Mouse (Mus musculus) MEL (cell line): ENCODE results near the gene Ppp1r14b. TPM values are rescaled to one million over a fixed set of nuclear protein-coding genes. Genes with fewer than 3 reads are reported as not detected.
"Not testable (repeated sequence)": the region's sequence is repeated elsewhere in the genome, so short reads cannot be mapped to it uniquely, and the experiment has no call there.

Experiments
- DNase-seq: peaks from one replicate; pipeline ENCODE4 v3.0.0; 2011; ENCODE audit warnings: low read depth, low spot score
- H3K27ac ChIP-seq: 2 replicates; pipeline ENCODE4 v1.5.1; 2012; ENCODE audit warnings: low read depth, mild to moderate bottlenecking, control low read depth, low read length, moderate library complexity; ENCODE audit not compliant: control insufficient read depth
- H3K27me3 ChIP-seq, 2 experiments: fragments of 150-350 bp in 1 of 2; sonication (generic) in 1 of 2; 2 replicates each; pipeline ENCODE4 v1.6.1; 2012; ENCODE audit warnings: low read length in 2 of 2, mild to moderate bottlenecking in 2 of 2, improper control_type of control experiment in 1 of 2, moderate library complexity in 1 of 2; ENCODE audit not compliant: insufficient read depth in 2 of 2, control insufficient read depth in 1 of 2
- H3K36me3 ChIP-seq, 2 experiments: 2 replicates each; pipeline ENCODE4 v1.6.1; 2012 to 2014; ENCODE audit warnings: low read length in 2 of 2, improper control_type of control experiment in 1 of 2, inconsistent platforms in 1 of 2, mild to moderate bottlenecking in 1 of 2; ENCODE audit not compliant: insufficient read depth in 2 of 2, control insufficient read depth in 1 of 2
- H3K4me1 ChIP-seq, 2 experiments: fragments of 150-350 bp in 1 of 2; sonication (generic) in 1 of 2; 2 replicates each; pipeline ENCODE4 v1.6.1; 2012; ENCODE audit warnings: low read length in 2 of 2, improper control_type of control experiment in 1 of 2, mild to moderate bottlenecking in 1 of 2; ENCODE audit not compliant: insufficient read depth in 2 of 2, control insufficient read depth in 1 of 2
- H3K4me3 ChIP-seq, 2 experiments: fragments of 150-350 bp in 1 of 2; sonication (generic) in 1 of 2; 2 replicates each; pipeline ENCODE4 v1.5.1; 2012; ENCODE audit warnings: low read depth in 2 of 2, low read length in 2 of 2, mild to moderate bottlenecking in 2 of 2, moderate library complexity in 2 of 2, control low read depth in 1 of 2, improper control_type of control experiment in 1 of 2; ENCODE audit not compliant: control insufficient read depth in 1 of 2, insufficient read depth in 1 of 2
- H3K79me2 ChIP-seq: 2 replicates; pipeline ENCODE4 v1.6.1; 2012; ENCODE audit warnings: mild to moderate bottlenecking, low read length, moderate library complexity; ENCODE audit not compliant: control insufficient read depth, poor library complexity, insufficient read depth
- H3K9ac ChIP-seq: 2 replicates; pipeline ENCODE4 v1.6.1; 2012; ENCODE audit warnings: low read depth, mild to moderate bottlenecking, control low read depth, low read length, moderate library complexity; ENCODE audit not compliant: control insufficient read depth, poor library complexity, severe bottlenecking
- H3K9me3 ChIP-seq: fragments of 150-350 bp; sonication (generic); replicated peaks from 2 replicates; pipeline ENCODE4 v1.6.1; 2012; ENCODE audit warnings: mild to moderate bottlenecking, low read length, improper control_type of control experiment, moderate library complexity; ENCODE audit not compliant: insufficient read depth
- CTCF ChIP-seq, 3 experiments: IDR thresholded peaks in 2 of 3; conservative IDR thresholded peaks in 1 of 3; 2 replicates each; pipeline ENCODE4 v1.5.1; 2011 to 2012; ENCODE audit warnings: low read length in 3 of 3, low read depth in 2 of 3, mild to moderate bottlenecking in 2 of 3, improper control_type of control experiment in 1 of 3, inconsistent platforms in 1 of 3, mixed read lengths in 1 of 3, moderate library complexity in 1 of 3; ENCODE audit not compliant: control insufficient read depth in 1 of 3, insufficient read depth in 1 of 3, poor library complexity in 1 of 3, severe bottlenecking in 1 of 3
- E2F4 ChIP-seq: IDR thresholded peaks from 2 replicates; pipeline ENCODE4 v1.6.1; 2011; ENCODE audit warnings: low read depth, low read length, improper control_type of control experiment, borderline replicate concordance
- EP300 ChIP-seq, 2 experiments: IDR thresholded peaks; 2 replicates each; pipeline ENCODE4 v1.6.1; 2011; ENCODE audit warnings: improper control_type of control experiment in 2 of 2, low read length in 2 of 2, low read depth in 1 of 2, mild to moderate bottlenecking in 1 of 2
- GABPA ChIP-seq: IDR thresholded peaks from 2 replicates; pipeline ENCODE4 v1.6.1; 2012; ENCODE audit warnings: low read depth, mild to moderate bottlenecking, inconsistent platforms, low read length, improper control_type of control experiment, moderate library complexity
- MAFK ChIP-seq: IDR thresholded peaks from 2 replicates; pipeline ENCODE4 v1.6.1; 2011; ENCODE audit warnings: low read depth, mild to moderate bottlenecking, low read length, improper control_type of control experiment, borderline replicate concordance
- MAX ChIP-seq: IDR thresholded peaks from 2 replicates; pipeline ENCODE4 v1.6.1; 2011; ENCODE audit warnings: low read length, improper control_type of control experiment
- NELFE ChIP-seq: IDR thresholded peaks from 2 replicates; pipeline ENCODE4 v1.6.1; 2011; ENCODE audit warnings: low read depth, low read length, improper control_type of control experiment
- NRF1 ChIP-seq: IDR thresholded peaks from 2 replicates; pipeline ENCODE4 v1.6.1; 2014; ENCODE audit warnings: low read depth, mild to moderate bottlenecking, inconsistent platforms, low read length, improper control_type of control experiment, moderate library complexity; ENCODE audit not compliant: poor library complexity, insufficient read depth, severe bottlenecking
- POLR2AphosphoS5 ChIP-seq: IDR thresholded peaks from 2 replicates; pipeline ENCODE4 v1.6.1; 2012; ENCODE audit warnings: low read depth, borderline replicate concordance, mild to moderate bottlenecking, inconsistent platforms, low read length, moderate library complexity, mixed read lengths
- RCOR1 ChIP-seq: IDR thresholded peaks from 2 replicates; pipeline ENCODE4 v1.6.1; 2012; ENCODE audit warnings: low read depth, mild to moderate bottlenecking, inconsistent platforms, low read length, improper control_type of control experiment
- TBP ChIP-seq: IDR thresholded peaks from 2 replicates; pipeline ENCODE4 v1.8.0; 2011; ENCODE audit warnings: low read depth, low read length, improper control_type of control experiment
- UBTF ChIP-seq: IDR thresholded peaks from 2 replicates; pipeline ENCODE4 v1.6.1; 2012; ENCODE audit warnings: low read depth, mild to moderate bottlenecking, inconsistent platforms, low read length, improper control_type of control experiment, moderate library complexity, borderline replicate concordance; ENCODE audit not compliant: insufficient read depth
- USF2 ChIP-seq, 2 experiments: IDR thresholded peaks; 2 replicates each; pipeline ENCODE4 v1.6.1; 2011 to 2012; ENCODE audit warnings: improper control_type of control experiment in 2 of 2, low read length in 2 of 2, borderline replicate concordance in 1 of 2, inconsistent platforms in 1 of 2, low read depth in 1 of 2, mild to moderate bottlenecking in 1 of 2; ENCODE audit not compliant: insufficient read depth in 1 of 2
- ZKSCAN1 ChIP-seq: IDR thresholded peaks from 2 replicates; pipeline ENCODE4 v1.6.1; 2012; ENCODE audit warnings: low read depth, mild to moderate bottlenecking, inconsistent platforms, low read length, improper control_type of control experiment, moderate library complexity
- polyA plus RNA-seq, 2 experiments: library from polyadenylated mRNA; stranded (reverse) in 1 of 2; unstranded in 1 of 2; fragments of >175 nt in 1 of 2; fragments of >200 nt in 1 of 2; gene quantifications; 2 replicates each; pipeline versions ENCODE4 v1.2.1 to v1.2.4; 2012; ENCODE audit warnings: low replicate concordance in 2 of 2, low read depth in 1 of 2; ENCODE audit not compliant: insufficient read length in 2 of 2, insufficient read depth in 1 of 2, missing spikeins in 1 of 2
- total RNA-seq: library from RNA; depleted of rRNA; stranded (reverse); fragments of 300-350 nt; gene quantifications from 2 replicates; pipeline ENCODE4 v1.2.3, GENCODE M21; 2012

The Ppp1r14b gene
- total and polyA plus RNA-seq, 3 experiments: 349 to 467 TPM; not detected in 1

DNA sequence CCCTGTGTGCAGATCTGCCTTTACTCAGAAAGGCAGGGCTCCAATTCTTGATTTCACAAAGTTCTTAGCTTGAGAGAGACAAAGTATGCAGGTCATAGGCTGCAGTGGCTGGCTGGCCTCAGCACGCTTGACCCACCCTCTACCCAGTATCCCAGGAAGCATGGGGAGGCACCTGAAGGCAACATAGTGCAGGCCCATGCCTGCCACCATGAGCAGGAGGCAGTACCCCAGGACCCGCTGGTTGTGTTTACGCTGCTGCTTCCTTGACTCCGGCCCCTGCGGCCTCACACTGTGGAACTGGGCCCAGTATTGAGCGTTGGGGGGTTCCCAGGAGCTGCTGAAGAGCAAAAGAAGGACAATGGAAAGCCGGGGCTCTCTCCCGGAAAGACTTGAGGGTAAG, 14.5 kb downstream of the Ppp1r14b start:
- no peak for TF ChIP-seq POLR2AphosphoS5
- no peak for TF ChIP-seq RCOR1
- no peak for TF ChIP-seq EP300 (IDR thresholded peaks at IDR 0.05; ENCODE audit: low read depth in 1 of 2, low read length in 2 of 2)
- TF ChIP-seq CTCF (IDR thresholded peaks at IDR 0.05 in 2 of 3, conservative IDR thresholded peaks at IDR 0.05 in 1 of 3; ENCODE audit: control insufficient read depth in 1 of 3, insufficient read depth in 1 of 3, low read depth in 2 of 3, low read length in 3 of 3, poor library complexity in 1 of 3, severe bottlenecking in 1 of 3): no peak
- TF ChIP-seq TBP: no peak
- TF ChIP-seq UBTF: no peak
- TF ChIP-seq GABPA: no peak
- TF ChIP-seq, all 39 proteins: peak for 0
- Histone ChIP-seq H3K36me3 (peaks cover 0 to 7% of the 10 kb centered on the region in 2 experiments; a peak in 2 of 4 replicates), H3K9ac (no peak overlapping the region), H3K9me3 (no peaks in the 10 kb centered on the region), H3K79me2 (peaks cover 7% of the 10 kb centered on the region; the same call in 1 of the 2 replicates), H3K27me3 (no peaks in the 10 kb centered on the region), H3K4me1 (peaks cover 12 to 22% of the 10 kb centered on the region in 2 experiments), H3K27ac (no peak overlapping the region), H3K4me3 (no peak overlapping the region)
- no peak for DNase-seq

- peaks cover 9% of the 10 kb centered on the region; the same call in 1 of the 2 replicates for H3K79me2 ChIP-seq
- H3K4me3 ChIP-seq: no peak overlapping the region
- H3K27ac ChIP-seq: no peak overlapping the region
- no peak for TF ChIP-seq NELFE
- no peak for TF ChIP-seq POLR2AphosphoS5
- no peak for TF ChIP-seq NRF1
- TF ChIP-seq MAX: no peak
- TF ChIP-seq USF2 (IDR thresholded peaks at IDR 0.05; ENCODE audit: borderline replicate concordance in 1 of 2, insufficient read depth in 1 of 2, low read depth in 1 of 2, low read length in 2 of 2): no peak
- no peak for TF ChIP-seq MAFK
- TF ChIP-seq E2F4: no peak
- no peak for TF ChIP-seq GABPA
- no peak for TF ChIP-seq EP300 (IDR thresholded peaks at IDR 0.05; ENCODE audit: low read depth in 1 of 2, low read length in 2 of 2)
- TF ChIP-seq RCOR1: no peak
- no peak for TF ChIP-seq TBP
- no peak for TF ChIP-seq ZKSCAN1
- TF ChIP-seq, all 39 proteins: peak for 0
- no peak overlapping the region for H3K9ac ChIP-seq
- H3K27me3 ChIP-seq: no peaks in the 10 kb centered on the region
- peaks cover 12 to 32% of the 10 kb centered on the region in 2 experiments for H3K4me1 ChIP-seq
- peaks cover 0 to 7% of the 10 kb centered on the region in 2 experiments; a peak in 2 of 4 replicates for H3K36me3 ChIP-seq
- no peaks in the 10 kb centered on the region for H3K9me3 ChIP-seq
- no peak for DNase-seq
Measured at GRCm38 (mm10) chr19:6990712-6991111, 15.9 kb downstream of the Ppp1r14b start.

- H3K4me1 ChIP-seq: peaks cover 12 to 30% of the 10 kb centered on the region in 2 experiments
Measured at GRCm38 (mm10) chr19:6991166-6991565, 16.4 kb downstream of the Ppp1r14b start.

More at GRCm38 (mm10) chr19:6991166-6991565, 16.4 kb downstream of the Ppp1r14b start:
- not testable (repeated sequence) for H3K9ac ChIP-seq, H3K36me3 ChIP-seq, H3K79me2 ChIP-seq, H3K27ac ChIP-seq, DNase-seq, H3K4me3 ChIP-seq, H3K9me3 ChIP-seq, H3K27me3 ChIP-seq
